Mouse (Mus musculus): ENCODE data around the gene Kcnh5. TPM values are rescaled to one million over a fixed set of nuclear protein-coding genes. Genes with fewer than 3 reads are reported as not detected.

Kcnh5 gene
- polyA plus RNA-seq, 1 experiment from 2014 or later: 0.84 TPM

DNA sequence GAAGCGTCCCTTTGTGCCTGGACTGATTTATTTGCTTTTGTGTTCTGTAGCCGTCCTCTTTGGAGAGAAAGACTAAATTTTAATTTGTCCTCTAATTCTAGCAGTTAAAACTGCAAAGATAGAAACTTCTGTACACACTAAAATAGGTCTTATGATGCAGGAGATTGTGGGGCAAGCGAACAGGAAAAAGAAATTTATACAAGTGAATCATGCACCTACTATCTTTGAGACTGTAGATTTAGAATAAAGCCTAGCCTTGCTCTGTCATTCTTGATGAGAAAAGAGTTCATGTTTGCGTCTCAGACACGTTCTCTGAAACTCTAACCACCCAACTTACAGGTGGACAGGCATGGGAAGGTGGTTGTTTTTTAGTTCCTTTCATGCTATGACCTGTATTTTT is 140.4 kb downstream of the Kcnh5 start:
- H3K27ac ChIP-seq (ENCODE audit: low read depth, low read length): no peak overlapping the region
- H3K4me1 ChIP-seq (replicated peaks; ENCODE audit: control insufficient read depth, insufficient read depth, low read length): no peaks in the 10 kb centered on the region
- WGBS: 85% methylated on average over 5 of the region's 5 CpGs
- no peaks in the 10 kb centered on the region for H3K9me3 ChIP-seq (ENCODE audit: control insufficient read depth, low read length)
- H3K9ac ChIP-seq (ENCODE audit: low read length): no peak overlapping the region
- H3K27me3 ChIP-seq (ENCODE audit: control insufficient read depth, insufficient read depth, low read length): no peaks in the 10 kb centered on the region
- no peak overlapping the region for H3K4me2 ChIP-seq (ENCODE audit: low read depth, low read length, severe bottlenecking)
- H3K4me3 ChIP-seq (ENCODE audit: low read depth, low read length): no peak overlapping the region
- no peak for DNase-seq (ENCODE audit: low spot score)
- H3K36me3 ChIP-seq (ENCODE audit: control insufficient read depth, insufficient read depth, low read length): no peaks in the 10 kb centered on the region
- ATAC-seq (replicated peaks; ENCODE audit: low FRiP score): no peak

DNA sequence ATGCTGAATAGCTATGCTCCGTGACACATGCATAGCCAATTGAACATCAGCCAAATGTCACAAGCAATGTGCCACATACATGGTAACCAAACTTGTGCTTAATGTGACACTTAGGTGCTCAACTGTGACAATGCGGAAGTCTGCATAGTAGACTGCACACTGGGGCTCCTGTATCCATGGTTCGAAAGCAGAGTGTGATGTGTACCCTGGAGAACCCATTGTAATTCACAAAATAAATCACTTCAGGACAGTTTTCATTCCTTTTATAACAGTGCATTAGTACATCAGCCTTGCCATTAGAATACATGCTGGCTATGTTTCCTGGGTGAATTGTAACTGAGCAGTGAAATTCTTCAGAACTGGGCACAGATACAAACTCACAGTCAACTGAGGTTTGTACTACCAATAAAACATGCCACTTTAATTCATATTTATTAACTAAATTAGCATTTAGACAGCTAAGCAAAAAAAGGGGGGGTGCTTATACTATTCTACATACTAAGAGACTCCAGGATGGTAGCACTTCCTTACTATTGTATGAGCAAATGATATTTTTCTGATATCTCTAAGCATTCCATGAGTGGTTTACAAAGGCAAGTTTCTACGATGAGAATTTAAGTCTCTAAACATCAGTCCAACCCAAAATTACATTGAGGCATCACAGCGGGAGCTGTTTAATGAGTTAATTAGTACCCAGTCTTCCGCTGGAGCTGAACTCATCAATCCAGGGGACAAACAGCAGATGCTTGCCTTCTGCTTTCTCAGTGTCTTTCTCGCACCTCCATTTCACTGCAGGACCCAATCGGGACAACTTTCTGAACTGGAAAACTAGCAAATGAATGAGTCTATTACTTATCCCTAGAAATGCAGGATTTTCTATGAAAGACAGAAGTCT is 144.9 kb downstream of the Kcnh5 start:
- Histone ChIP-seq H3K4me1 (replicated peaks; ENCODE audit: control insufficient read depth, insufficient read depth, low read length) (no peaks in the 10 kb centered on the region), H3K9ac (ENCODE audit: low read length) (no peak overlapping the region), H3K9me3 (ENCODE audit: control insufficient read depth, low read length) (no peaks in the 10 kb centered on the region), H3K4me2 (ENCODE audit: low read depth, low read length, severe bottlenecking) (no peak overlapping the region), H3K36me3 (ENCODE audit: control insufficient read depth, insufficient read depth, low read length) (no peaks in the 10 kb centered on the region), H3K27me3 (ENCODE audit: control insufficient read depth, insufficient read depth, low read length) (no peaks in the 10 kb centered on the region), H3K27ac (ENCODE audit: low read depth, low read length) (no peak overlapping the region), H3K4me3 (ENCODE audit: low read depth, low read length) (no peak overlapping the region)
- no peak for ATAC-seq (replicated peaks; ENCODE audit: low FRiP score)
- DNase-seq (ENCODE audit: low spot score): no peak
- WGBS: 81% methylated on average over 8 of the region's 8 CpGs

DNA sequence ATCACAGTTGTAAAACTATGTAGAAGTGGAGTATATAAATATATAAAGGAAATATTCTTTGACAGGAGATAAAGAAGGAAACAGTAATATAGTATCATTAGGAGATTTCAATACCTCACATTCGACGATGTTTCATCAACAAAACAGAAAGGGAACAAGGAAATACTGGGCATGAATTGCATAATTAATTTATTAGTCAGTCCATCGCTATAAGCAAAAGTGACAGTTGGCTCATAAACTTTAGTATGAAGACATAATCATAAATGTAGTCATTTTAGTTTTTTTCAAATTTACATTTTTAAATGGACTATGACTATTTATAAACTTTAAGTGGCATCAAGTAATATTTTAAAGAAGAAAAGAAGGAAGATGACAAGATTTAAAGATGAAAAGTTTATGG is 205.9 kb downstream of the Kcnh5 start:
- H3K9ac ChIP-seq (ENCODE audit: low read length): no peak overlapping the region

DNA sequence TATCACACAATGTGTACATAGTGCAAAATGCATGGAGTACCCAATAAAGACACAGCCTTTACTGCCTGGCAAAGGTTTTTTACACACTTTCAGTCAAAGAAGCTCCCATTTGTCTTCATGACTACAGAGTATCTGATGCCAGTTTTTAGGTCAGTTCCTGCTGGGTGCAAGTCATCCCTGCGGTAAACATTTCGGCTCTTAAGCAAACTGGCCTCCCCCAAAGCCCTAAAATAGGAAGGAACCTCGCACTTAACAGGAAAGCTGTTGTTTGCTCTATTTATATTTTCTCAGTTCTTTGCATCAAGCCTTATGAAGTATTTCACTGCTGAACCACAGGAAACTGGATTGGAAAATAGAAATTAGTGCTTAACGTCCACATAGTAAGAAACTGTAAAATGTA is 207.7 kb downstream of the Kcnh5 start:
- Histone ChIP-seq H3K36me3 (ENCODE audit: control insufficient read depth, insufficient read depth, low read length) (no peaks in the 10 kb centered on the region), H3K9ac (ENCODE audit: low read length) (no peak overlapping the region), H3K27ac (ENCODE audit: low read depth, low read length) (no peak overlapping the region), H3K9me3 (ENCODE audit: control insufficient read depth, low read length) (no peaks in the 10 kb centered on the region), H3K4me1 (replicated peaks; ENCODE audit: control insufficient read depth, insufficient read depth, low read length) (no peaks in the 10 kb centered on the region), H3K27me3 (ENCODE audit: control insufficient read depth, insufficient read depth, low read length) (no peaks in the 10 kb centered on the region), H3K4me2 (ENCODE audit: low read depth, low read length, severe bottlenecking) (no peak overlapping the region), H3K4me3 (ENCODE audit: low read depth, low read length) (no peak overlapping the region)
- ATAC-seq (replicated peaks; ENCODE audit: low FRiP score) (no peak), DNase-seq (ENCODE audit: low spot score) (no peak)
- 86% methylated on average over 4 of the region's 4 CpGs for WGBS

More for the DNA sequence above, 205.9 kb downstream of the Kcnh5 start:
- no peak for DNase-seq (ENCODE audit: low spot score)
- no peaks in the 10 kb centered on the region for H3K9me3 ChIP-seq (ENCODE audit: control insufficient read depth, low read length)
- no peak overlapping the region for H3K27ac ChIP-seq (ENCODE audit: low read depth, low read length)
- no peak for ATAC-seq (replicated peaks; ENCODE audit: low FRiP score)
- no peaks in the 10 kb centered on the region for H3K4me1 ChIP-seq (replicated peaks; ENCODE audit: control insufficient read depth, insufficient read depth, low read length)
- WGBS: 95% methylated on average over 3 of the region's 3 CpGs
- H3K4me2 ChIP-seq (ENCODE audit: low read depth, low read length, severe bottlenecking): no peak overlapping the region
- no peaks in the 10 kb centered on the region for H3K27me3 ChIP-seq (ENCODE audit: control insufficient read depth, insufficient read depth, low read length)
- H3K36me3 ChIP-seq (ENCODE audit: control insufficient read depth, insufficient read depth, low read length): no peaks in the 10 kb centered on the region
- no peak overlapping the region for H3K4me3 ChIP-seq (ENCODE audit: low read depth, low read length)

DNA sequence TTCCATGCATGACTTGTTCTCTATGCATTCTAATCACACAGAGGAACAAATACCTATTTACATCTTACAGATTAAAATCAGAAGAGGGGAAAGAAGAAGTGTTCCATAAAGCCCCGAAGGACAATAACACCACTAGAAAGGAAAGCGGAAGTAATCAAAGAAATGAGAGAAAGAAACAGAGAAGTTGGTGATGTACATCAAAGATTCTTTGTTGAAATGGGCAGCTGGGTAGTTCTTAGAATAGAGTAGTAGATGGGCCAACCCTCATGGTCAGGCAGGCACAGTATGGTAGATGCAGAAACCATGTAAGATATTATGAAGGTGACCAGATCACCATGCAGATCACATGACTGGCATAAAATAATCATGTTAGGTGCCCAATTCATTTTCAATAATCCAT is 210.9 kb downstream of the Kcnh5 start:
- Histone ChIP-seq H3K4me1 (replicated peaks; ENCODE audit: control insufficient read depth, insufficient read depth, low read length) (no peaks in the 10 kb centered on the region), H3K9me3 (ENCODE audit: control insufficient read depth, low read length) (no peaks in the 10 kb centered on the region), H3K4me3 (ENCODE audit: low read depth, low read length) (no peak overlapping the region), H3K27ac (ENCODE audit: low read depth, low read length) (no peak overlapping the region), H3K9ac (ENCODE audit: low read length) (no peak overlapping the region), H3K27me3 (ENCODE audit: control insufficient read depth, insufficient read depth, low read length) (no peaks in the 10 kb centered on the region), H3K4me2 (ENCODE audit: low read depth, low read length, severe bottlenecking) (no peak overlapping the region), H3K36me3 (ENCODE audit: control insufficient read depth, insufficient read depth, low read length) (no peaks in the 10 kb centered on the region)
- 55% methylated on average over 2 of the region's 2 CpGs for WGBS
- ATAC-seq (replicated peaks; ENCODE audit: low FRiP score) (no peak), DNase-seq (ENCODE audit: low spot score) (no peak)

DNA sequence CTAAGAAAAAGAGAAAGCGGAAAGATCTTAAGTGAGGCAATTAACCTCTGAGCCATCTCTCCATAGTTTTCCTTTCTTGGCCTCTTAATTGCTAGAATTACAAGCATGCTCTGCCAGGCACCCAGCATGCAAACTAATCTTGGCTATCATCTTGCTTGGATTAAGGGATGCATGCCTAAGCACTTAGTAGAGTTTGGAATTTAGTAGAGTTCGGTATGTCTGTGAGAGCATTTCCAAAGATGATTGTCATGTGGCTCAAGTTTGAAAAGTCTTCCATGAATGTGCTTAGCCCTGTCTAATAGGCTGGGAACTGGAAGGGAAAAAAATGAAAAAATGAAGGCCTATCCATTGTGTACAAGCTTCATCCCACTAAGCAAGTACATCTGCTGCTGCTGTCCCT is 224.5 kb downstream of the Kcnh5 start:
- H3K4me1 ChIP-seq (replicated peaks; ENCODE audit: control insufficient read depth, insufficient read depth, low read length): no peaks in the 10 kb centered on the region
- ATAC-seq (replicated peaks; ENCODE audit: low FRiP score) (no peak), DNase-seq (ENCODE audit: low spot score) (no peak)
- H3K4me2 ChIP-seq (ENCODE audit: low read depth, low read length, severe bottlenecking): no peak overlapping the region
- H3K9me3 ChIP-seq (ENCODE audit: control insufficient read depth, low read length): no peaks in the 10 kb centered on the region
- H3K36me3 ChIP-seq (ENCODE audit: control insufficient read depth, insufficient read depth, low read length): no peaks in the 10 kb centered on the region
- H3K4me3 ChIP-seq (ENCODE audit: low read depth, low read length): no peak overlapping the region
- 70% methylated on average over 2 of the region's 2 CpGs for WGBS
- H3K27ac ChIP-seq (ENCODE audit: low read depth, low read length): no peak overlapping the region
- no peak overlapping the region for H3K9ac ChIP-seq (ENCODE audit: low read length)
- H3K27me3 ChIP-seq (ENCODE audit: control insufficient read depth, insufficient read depth, low read length): no peaks in the 10 kb centered on the region

DNA sequence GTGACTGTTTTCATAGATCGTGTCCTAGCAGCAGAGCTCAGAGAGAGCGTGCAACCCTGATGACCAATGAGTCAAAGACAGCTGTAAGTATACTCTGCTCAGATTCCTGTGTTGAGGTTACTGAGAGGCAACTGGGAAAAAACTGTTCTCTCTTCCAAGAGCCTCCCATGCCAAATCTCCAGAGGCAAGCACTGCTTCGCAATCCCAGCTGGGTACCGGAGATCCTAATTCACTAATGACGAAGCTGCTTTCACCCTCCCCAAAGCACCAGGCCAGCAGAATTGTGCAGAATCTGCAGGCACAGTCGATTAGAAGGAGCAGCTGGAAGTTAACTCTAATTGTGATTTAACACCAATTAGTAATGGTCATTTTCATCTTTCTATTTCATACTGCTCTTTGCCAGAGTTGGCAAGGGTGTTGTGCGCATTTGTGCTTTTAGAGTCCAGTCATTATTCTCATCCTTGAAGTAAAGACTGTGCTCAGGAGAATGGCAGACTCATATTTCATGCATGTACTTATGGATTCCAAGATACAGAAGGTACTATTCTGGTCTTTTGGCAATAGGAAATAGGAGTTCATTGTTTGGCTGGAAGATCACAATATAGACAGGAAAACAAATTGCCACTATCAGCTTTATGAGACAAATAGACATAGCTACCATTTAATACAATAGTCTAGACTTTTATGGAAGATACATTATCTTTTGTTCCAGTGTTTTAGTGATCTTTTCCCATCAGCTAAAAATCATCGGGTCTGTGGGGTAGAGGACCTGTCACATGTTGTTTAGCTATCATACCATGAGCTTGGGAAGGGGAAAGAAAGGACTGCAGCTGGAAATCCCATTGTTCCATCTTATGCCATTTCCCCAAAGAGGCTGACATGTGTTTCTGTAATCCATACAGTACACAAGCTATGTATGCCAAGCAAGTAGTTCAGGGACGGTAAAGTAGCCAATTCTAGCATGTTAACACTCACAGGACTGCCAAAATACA is 225.7 kb downstream of the Kcnh5 start:
- no peak overlapping the region for H3K4me2 ChIP-seq (ENCODE audit: low read depth, low read length, severe bottlenecking)
- DNase-seq (ENCODE audit: low spot score): no peak
- H3K9me3 ChIP-seq (ENCODE audit: control insufficient read depth, low read length): no peaks in the 10 kb centered on the region
- H3K36me3 ChIP-seq (ENCODE audit: control insufficient read depth, insufficient read depth, low read length): no peaks in the 10 kb centered on the region
- no peak overlapping the region for H3K9ac ChIP-seq (ENCODE audit: low read length)
- no peaks in the 10 kb centered on the region for H3K4me1 ChIP-seq (replicated peaks; ENCODE audit: control insufficient read depth, insufficient read depth, low read length)
- H3K27ac ChIP-seq (ENCODE audit: low read depth, low read length): no peak overlapping the region
- ATAC-seq (replicated peaks; ENCODE audit: low FRiP score): no peak
- no peak overlapping the region for H3K4me3 ChIP-seq (ENCODE audit: low read depth, low read length)
- 68% methylated on average over 9 of the region's 9 CpGs for WGBS
- H3K27me3 ChIP-seq (ENCODE audit: control insufficient read depth, insufficient read depth, low read length): no peaks in the 10 kb centered on the region

DNA sequence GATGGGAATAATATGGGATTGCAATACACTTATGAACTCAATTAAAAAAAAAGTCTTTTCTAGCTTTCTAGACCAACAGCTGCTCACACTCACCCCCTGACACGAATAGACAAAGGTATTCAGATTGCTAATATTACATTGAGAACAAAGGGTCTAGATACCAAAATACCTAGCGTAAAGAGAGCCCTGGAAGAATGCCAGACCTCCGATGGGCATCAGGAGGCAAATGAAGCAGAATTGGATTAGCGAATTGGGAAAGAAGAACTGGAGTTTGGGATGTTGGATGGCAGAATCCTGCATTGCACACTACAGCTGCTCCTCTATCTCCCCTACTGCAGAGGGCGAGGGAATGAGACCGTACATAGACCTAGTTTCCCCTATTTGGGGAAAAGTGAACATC is 275.8 kb downstream of the Kcnh5 start:
- Histone ChIP-seq H3K4me3 (ENCODE audit: low read depth, low read length) (no peak overlapping the region), H3K9me3 (ENCODE audit: control insufficient read depth, low read length) (no peaks in the 10 kb centered on the region), H3K9ac (ENCODE audit: low read length) (no peak overlapping the region), H3K27me3 (ENCODE audit: control insufficient read depth, insufficient read depth, low read length) (no peaks in the 10 kb centered on the region), H3K36me3 (ENCODE audit: control insufficient read depth, insufficient read depth, low read length) (no peaks in the 10 kb centered on the region), H3K4me2 (ENCODE audit: low read depth, low read length, severe bottlenecking) (no peak overlapping the region), H3K4me1 (replicated peaks; ENCODE audit: control insufficient read depth, insufficient read depth, low read length) (no peaks in the 10 kb centered on the region), H3K27ac (ENCODE audit: low read depth, low read length) (no peak overlapping the region)
- DNase-seq (ENCODE audit: low spot score) (no peak), ATAC-seq (replicated peaks; ENCODE audit: low FRiP score) (no peak)
- 82% methylated on average over 6 of the region's 6 CpGs for WGBS

Measured in forebrain, embryonic 11.5 days (tissue).